Mouse (Mus musculus): ENCODE data around the gene Lax1. TPM values are rescaled to one million over a fixed set of nuclear protein-coding genes. Genes with fewer than 3 reads are reported as not detected.
A peak's percentile ranks its signal among the peaks of the same experiment; 100 is the strongest.

Lax1 gene
- total and polyA plus RNA-seq, 3 experiments: 14.2 to 15.6 (median 14.9) TPM

DNA sequence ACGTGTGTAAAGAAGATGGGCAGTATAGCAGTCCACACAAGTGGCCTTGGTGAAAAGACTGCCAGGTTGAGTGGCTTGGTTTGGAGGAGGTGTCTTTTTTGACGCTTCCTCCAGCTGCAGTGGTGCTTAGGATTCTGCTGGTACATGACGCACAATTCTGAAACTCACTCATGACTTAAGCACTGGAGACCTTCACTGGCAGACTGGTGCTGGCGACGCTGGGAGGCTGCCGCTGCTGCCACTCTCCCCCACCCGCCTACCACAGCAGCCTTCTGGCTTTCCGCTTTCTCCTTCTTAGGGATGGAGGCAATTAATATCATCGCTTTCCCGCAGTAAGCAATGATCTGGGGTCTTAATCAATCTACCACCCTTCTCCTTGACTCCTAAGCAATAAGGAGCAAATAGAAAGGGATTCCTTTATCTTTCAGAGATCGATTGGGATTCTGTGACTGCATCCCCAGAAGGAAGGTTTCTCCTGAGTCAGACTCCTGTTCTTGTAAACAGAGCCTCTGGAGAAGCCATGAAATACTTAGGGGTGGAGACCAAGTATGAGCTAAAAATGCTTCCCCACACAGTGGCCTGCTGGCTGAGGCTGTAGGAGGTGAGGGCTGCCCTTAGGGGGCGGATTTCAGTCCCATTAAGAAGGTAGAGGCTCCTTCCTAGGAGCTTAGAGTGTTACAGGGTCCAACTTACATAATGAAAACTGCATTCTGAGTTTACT, 22.5 kb upstream of the Lax1 start:
- no peaks in the 10 kb centered on the region for H3K27me3 ChIP-seq (replicated peaks)
- no peak overlapping the region for H3K4me3 ChIP-seq (replicated peaks in 1 of 3; ENCODE audit: low read depth in 2 of 3, low read length in 2 of 3, poor library complexity in 1 of 3)
- H3K79me2 ChIP-seq (replicated peaks; ENCODE audit: control insufficient read depth, extremely low read depth, insufficient read depth, poor library complexity, severe bottlenecking): no peaks in the 10 kb centered on the region
- no peak overlapping the region for H3K9ac ChIP-seq (ENCODE audit: insufficient read depth, low read depth)
- peaks cover 33 to 84% of the 10 kb centered on the region in 2 experiments for H3K36me3 ChIP-seq (replicated peaks in 1 of 2; ENCODE audit: control insufficient read depth in 1 of 2, insufficient read depth in 1 of 2, low read length in 1 of 2)
- DNase-seq (ENCODE audit: extremely low read depth): no peak
- dilution Hi-C loops (cut with MboI; ENCODE audit: extremely low pct_ligation_motif_present, extremely low pct_unique_long_range_greater_than_20kb, low sequenced_read_pairs): no loop called here
- H3K4me2 ChIP-seq (ENCODE audit: insufficient read depth, low read depth, poor library complexity, severe bottlenecking): no peak overlapping the region
- peaks cover 14 to 42% of the 10 kb centered on the region in 2 experiments for H3K4me1 ChIP-seq (ENCODE audit: control insufficient read depth in 1 of 2, insufficient read depth in 2 of 2)
- TF ChIP-seq IRF4 (IDR thresholded peaks at IDR 0.05; ENCODE audit: low read depth, low read length): no peak
- TF ChIP-seq RAD21 (IDR thresholded peaks at IDR 0.05; ENCODE audit: low read depth, low read length): no peak; the same call in 1 of the 2 replicates
- peak in 1 of 2 experiments; percentile 31; a peak in 1 of 4 replicates for TF ChIP-seq CTCF (conservative IDR thresholded peaks at IDR 0.05 in 1 of 2, IDR thresholded peaks at IDR 0.05 in 1 of 2; ENCODE audit: low read depth in 2 of 2, low read length in 2 of 2)
- TF ChIP-seq USF2 (conservative IDR thresholded peaks at IDR 0.05; ENCODE audit: low read depth, low read length): no peak
- H3K9me3 ChIP-seq (replicated peaks; ENCODE audit: low read length): no peaks in the 10 kb centered on the region
- in situ Hi-C loops (cut with MboI; ENCODE audit: low pct_ligation_motif_present, low pct_unique_long_range_greater_than_20kb, low sequenced_read_pairs): no loop called here
- no peak overlapping the region for H3K27ac ChIP-seq (ENCODE audit: insufficient read depth, low read depth)

DNA sequence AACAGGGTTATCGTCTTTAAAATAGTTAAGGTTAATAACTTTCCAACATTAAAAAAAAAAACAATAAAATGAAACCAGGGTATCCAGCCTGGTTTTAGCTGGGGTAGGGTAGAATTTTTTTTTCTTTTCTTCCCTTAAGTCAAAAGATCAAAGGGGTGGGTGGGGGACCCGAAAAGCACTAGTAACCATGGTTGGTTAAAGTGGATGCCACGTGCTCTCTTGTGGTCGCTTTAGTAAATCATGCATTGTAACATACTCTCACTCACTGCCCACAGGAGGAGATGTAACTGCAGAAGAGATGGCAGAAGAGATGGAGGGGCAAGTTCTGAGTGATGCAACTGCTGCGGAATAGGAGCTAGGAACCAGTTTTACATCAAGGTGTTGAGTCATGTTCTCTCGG, 21.5 kb upstream of the Lax1 start:
- Histone ChIP-seq H3K27me3 (replicated peaks) (no peaks in the 10 kb centered on the region), H3K4me1 (ENCODE audit: control insufficient read depth in 1 of 2, insufficient read depth in 2 of 2) (peaks cover 14 to 42% of the 10 kb centered on the region in 2 experiments), H3K9ac (ENCODE audit: insufficient read depth, low read depth) (no peak overlapping the region), H3K9me3 (replicated peaks; ENCODE audit: low read length) (no peaks in the 10 kb centered on the region), H3K79me2 (replicated peaks; ENCODE audit: control insufficient read depth, extremely low read depth, insufficient read depth, poor library complexity, severe bottlenecking) (no peaks in the 10 kb centered on the region), H3K36me3 (replicated peaks in 1 of 2; ENCODE audit: control insufficient read depth in 1 of 2, insufficient read depth in 1 of 2, low read length in 1 of 2) (peaks cover 34 to 84% of the 10 kb centered on the region in 2 experiments), H3K4me3 (replicated peaks in 1 of 3; ENCODE audit: low read depth in 2 of 3, low read length in 2 of 3, poor library complexity in 1 of 3) (no peak overlapping the region), H3K4me2 (ENCODE audit: insufficient read depth, low read depth, poor library complexity, severe bottlenecking) (no peak overlapping the region), H3K27ac (ENCODE audit: insufficient read depth, low read depth) (no peak overlapping the region)
- no peak for TF ChIP-seq BHLHE40 (IDR thresholded peaks at IDR 0.05; ENCODE audit: low read depth, low read length)
- no peak for TF ChIP-seq NELFE (IDR thresholded peaks at IDR 0.05; ENCODE audit: low read depth, low read length)
- no peak for TF ChIP-seq CTCF (conservative IDR thresholded peaks at IDR 0.05 in 1 of 2, IDR thresholded peaks at IDR 0.05 in 1 of 2; ENCODE audit: low read depth in 2 of 2, low read length in 2 of 2)
- TF ChIP-seq ELF1 (IDR thresholded peaks at IDR 0.05; ENCODE audit: low read depth, low read length): no peak
- no peak for TF ChIP-seq RCOR1 (conservative IDR thresholded peaks at IDR 0.05; ENCODE audit: low read depth, low read length)
- TF ChIP-seq CHD2 (IDR thresholded peaks at IDR 0.05; ENCODE audit: low read length): no peak
- no peak for TF ChIP-seq GABPA (IDR thresholded peaks at IDR 0.05; ENCODE audit: insufficient replicate concordance, low read depth, low read length)
- TF ChIP-seq MAX (IDR thresholded peaks at IDR 0.05; ENCODE audit: low read length): no peak
- no peak for TF ChIP-seq KAT2A (IDR thresholded peaks at IDR 0.05; ENCODE audit: insufficient replicate concordance, low read length)
- no peak for TF ChIP-seq TCF12 (IDR thresholded peaks at IDR 0.05; ENCODE audit: low read depth, low read length)
- TF ChIP-seq ZMIZ1 (IDR thresholded peaks at IDR 0.05; ENCODE audit: low read depth, low read length): no peak
- in situ Hi-C loops (cut with MboI; ENCODE audit: low pct_ligation_motif_present, low pct_unique_long_range_greater_than_20kb, low sequenced_read_pairs) (no loop called here), dilution Hi-C loops (cut with MboI; ENCODE audit: extremely low pct_ligation_motif_present, extremely low pct_unique_long_range_greater_than_20kb, low sequenced_read_pairs) (no loop called here)
- no peak for DNase-seq (ENCODE audit: extremely low read depth)

All from CH12.LX (cell line).